Mouse (Mus musculus): Measurements from ENCODE around the gene Coro2b.

Gene Coro2b

GRCm38 (mm10) chr9:62385727-62386518 is 150.9 kb downstream of the Coro2b start:
- no peak for DNase-seq (ENCODE audit: low read depth)

GRCm38 (mm10) chr9:62385062-62385461 is 151.8 kb downstream of the Coro2b start:
- DNase-seq (ENCODE audit: low read depth), result peak; percentile 39

GRCm38 (mm10) chr9:62382519-62383084 is 154.2 kb downstream of the Coro2b start:
- no peak for DNase-seq (ENCODE audit: low read depth)

- DNase-seq (ENCODE audit: low read depth), result no peak
Observed at GRCm38 (mm10) chr9:62381402-62381913, 155.4 kb downstream of the Coro2b start.

GRCm38 (mm10) chr9:62380351-62380750 is 156.5 kb downstream of the Coro2b start:
- no peak for DNase-seq (ENCODE audit: low read depth)

GRCm38 (mm10) chr9:62377897-62378296 is 158.9 kb downstream of the Coro2b start:
- no peak for DNase-seq (ENCODE audit: low read depth)

- no peak for DNase-seq (ENCODE audit: low read depth)
Observed at GRCm38 (mm10) chr9:62374276-62374675, 162.6 kb downstream of the Coro2b start.

GRCm38 (mm10) chr9:62373222-62374123 is 163.4 kb downstream of the Coro2b start:
- DNase-seq (ENCODE audit: low read depth), result no peak

- no peak for DNase-seq (ENCODE audit: low read depth)
Observed at GRCm38 (mm10) chr9:62372556-62373221, 164.2 kb downstream of the Coro2b start.

GRCm38 (mm10) chr9:62371745-62372555 is 164.9 kb downstream of the Coro2b start:
- DNase-seq (ENCODE audit: low read depth), result no peak

- DNase-seq (ENCODE audit: low read depth), result no peak
Observed at GRCm38 (mm10) chr9:62370648-62371280, 166.1 kb downstream of the Coro2b start.

GRCm38 (mm10) chr9:62370186-62370585 is 166.7 kb downstream of the Coro2b start:
- DNase-seq (ENCODE audit: low read depth), result no peak

Measured in c-Kit-positive CD71-positive TER-119-negative erythroid progenitor cells, embryonic 14.5 days (primary cell).